Mouse (Mus musculus) adrenal gland, postnatal 4 days (tissue): ENCODE results near the gene Grap. TPM values are rescaled to one million over a fixed set of nuclear protein-coding genes. Genes with fewer than 3 reads are reported as not detected.
"Not testable (repeated sequence)": the region's sequence is repeated elsewhere in the genome, so short reads cannot be mapped to it uniquely, and the experiment has no call there.

Source experiments
- DNase-seq, 2 experiments: peaks; one replicate each; pipeline ENCODE4 v3.0.0; 2021 to 2022; ENCODE audit warnings: low spot score in 2 of 2, mixed read lengths in 2 of 2
- total RNA-seq, 2 experiments: library from RNA; stranded (reverse); gene quantifications; 2 replicates each; pipeline ENCODE4 v1.2.3; 2021

The Grap gene
- total RNA-seq, 2 experiments from 2014 or later, result 9.1 to 10.8 TPM

GRCm38 (mm10) chr11:61638764-61639536, 14.1 kb upstream of the Grap start:
- DNase-seq, result no peak

GRCm38 (mm10) chr11:61639601-61640177, 13.4 kb upstream of the Grap start:
- DNase-seq, result no peak

GRCm38 (mm10) chr11:61640585-61640984, 12.5 kb upstream of the Grap start:
- not testable (repeated sequence) for DNase-seq

GRCm38 (mm10) chr11:61642106-61642505, 11.0 kb upstream of the Grap start:
- DNase-seq, result no peak

GRCm38 (mm10) chr11:61643184-61643961, 9.7 kb upstream of the Grap start:
- no peak for DNase-seq

- DNase-seq, result no peak
Observed at GRCm38 (mm10) chr11:61644576-61645326, 8.3 kb upstream of the Grap start.

GRCm38 (mm10) chr11:61645357-61645857, 7.7 kb upstream of the Grap start:
- no peak for DNase-seq

- DNase-seq, result no peak
Observed at GRCm38 (mm10) chr11:61646499-61647039, 6.5 kb upstream of the Grap start.

- no peak for DNase-seq
Observed at GRCm38 (mm10) chr11:61647110-61647910, 5.8 kb upstream of the Grap start.

GRCm38 (mm10) chr11:61647956-61648748, 4.9 kb upstream of the Grap start:
- DNase-seq, result no peak

GRCm38 (mm10) chr11:61648749-61649115, 4.3 kb upstream of the Grap start:
- DNase-seq, result no peak

- DNase-seq, result no peak
Observed at GRCm38 (mm10) chr11:61649163-61649580, 3.9 kb upstream of the Grap start.

GRCm38 (mm10) chr11:61649626-61650025, 3.4 kb upstream of the Grap start:
- no peak for DNase-seq

GRCm38 (mm10) chr11:61650470-61651265, 2.4 kb upstream of the Grap start:
- DNase-seq, result no peak

GRCm38 (mm10) chr11:61652216-61652615, 849 bp upstream of the Grap start:
- DNase-seq, result no peak

- no peak for DNase-seq
Observed at GRCm38 (mm10) chr11:61653568-61653967, 503 bp downstream of the Grap start.

GRCm38 (mm10) chr11:61654786-61655311, 1.8 kb downstream of the Grap start:
- no peak for DNase-seq

GRCm38 (mm10) chr11:61655649-61656048, 2.6 kb downstream of the Grap start:
- no peak for DNase-seq
